Mouse (Mus musculus) CH12.LX (cell line): Measurements from ENCODE around the gene Map7. TPM values are rescaled to one million over a fixed set of nuclear protein-coding genes. Genes with fewer than 3 reads are reported as not detected.

ENCODE experiments used
- DNase-seq: peaks from one replicate; pipeline ENCODE4 v3.0.0-alpha.2; 2013; ENCODE audit errors: extremely low read depth
- H3K27ac ChIP-seq: 2 replicates; pipeline ENCODE4 v1.5.1; 2012; ENCODE audit warnings: low read depth, mild to moderate bottlenecking, control low read depth, moderate library complexity; ENCODE audit not compliant: insufficient read depth
- H3K27me3 ChIP-seq: replicated peaks from 2 replicates; pipeline ENCODE3; 2012; ENCODE audit warnings: inconsistent platforms
- H3K36me3 ChIP-seq, 2 experiments: replicated peaks in 1 of 2; 2 replicates each; pipeline versions ENCODE3 to v1.6.1; 2012; ENCODE audit warnings: inconsistent platforms in 1 of 2, low read length in 1 of 2, mild to moderate bottlenecking in 1 of 2, mixed read lengths in 1 of 2, moderate library complexity in 1 of 2; ENCODE audit not compliant: control insufficient read depth in 1 of 2, insufficient read depth in 1 of 2
- H3K4me1 ChIP-seq, 2 experiments: 2 replicates each; pipeline ENCODE4 v1.6.1; 2012; ENCODE audit warnings: inconsistent platforms in 1 of 2, moderate library complexity in 1 of 2; ENCODE audit not compliant: insufficient read depth in 2 of 2, control insufficient read depth in 1 of 2
- H3K4me2 ChIP-seq: 2 replicates; pipeline ENCODE4 v1.6.1; 2012; ENCODE audit warnings: low read depth, mild to moderate bottlenecking, control low read depth; ENCODE audit not compliant: poor library complexity, insufficient read depth, severe bottlenecking
- H3K4me3 ChIP-seq, 3 experiments: fragments of 150-350 bp in 1 of 3; sonication (generic) in 1 of 3; replicated peaks in 1 of 3; 2 replicates each; pipeline versions ENCODE3 to v1.5.1; 2011 to 2012; ENCODE audit warnings: low read depth in 2 of 3, low read length in 2 of 3, mild to moderate bottlenecking in 2 of 3, moderate library complexity in 2 of 3, control low read depth in 1 of 3, improper control_type of control experiment in 1 of 3, inconsistent platforms in 1 of 3, mixed read lengths in 1 of 3; ENCODE audit not compliant: poor library complexity in 1 of 3
- H3K79me2 ChIP-seq: replicated peaks from 2 replicates; pipeline ENCODE4 v1.6.1; 2012; ENCODE audit warnings: mild to moderate bottlenecking, moderate library complexity; ENCODE audit not compliant: control insufficient read depth, poor library complexity, insufficient read depth, severe bottlenecking; ENCODE audit errors: extremely low read depth
- H3K9ac ChIP-seq: 2 replicates; pipeline ENCODE4 v1.6.1; 2012; ENCODE audit warnings: low read depth, mild to moderate bottlenecking, control low read depth, moderate library complexity; ENCODE audit not compliant: insufficient read depth
- H3K9me3 ChIP-seq: replicated peaks from 2 replicates; pipeline ENCODE3; 2012; ENCODE audit warnings: low read length, inconsistent platforms, mixed read lengths
- CTCF ChIP-seq, 2 experiments: IDR thresholded peaks in 1 of 2; conservative IDR thresholded peaks in 1 of 2; 2 replicates each; pipeline ENCODE4 v1.5.1; 2011 to 2012; ENCODE audit warnings: low read depth in 2 of 2, low read length in 2 of 2, improper control_type of control experiment in 1 of 2, inconsistent platforms in 1 of 2, mild to moderate bottlenecking in 1 of 2, moderate library complexity in 1 of 2
- E2F4 ChIP-seq: IDR thresholded peaks from 2 replicates; pipeline ENCODE4 v1.6.1; 2011; ENCODE audit warnings: low read depth, low read length, improper control_type of control experiment; ENCODE audit not compliant: insufficient replicate concordance
- ELF1 ChIP-seq: IDR thresholded peaks from 2 replicates; pipeline ENCODE4 v1.6.1; 2014; ENCODE audit warnings: low read depth, mild to moderate bottlenecking, inconsistent platforms, low read length, improper control_type of control experiment
- EP300 ChIP-seq: IDR thresholded peaks from 2 replicates; pipeline ENCODE4 v1.6.1; 2011; ENCODE audit warnings: low read length, improper control_type of control experiment
- ETS1 ChIP-seq: conservative IDR thresholded peaks from 2 replicates; pipeline ENCODE4 v1.6.1; 2012; ENCODE audit warnings: low read depth, mild to moderate bottlenecking, inconsistent platforms, low read length, improper control_type of control experiment, moderate library complexity
- GABPA ChIP-seq: IDR thresholded peaks from 2 replicates; pipeline ENCODE4 v1.6.1; 2012; ENCODE audit warnings: low read depth, low read length, improper control_type of control experiment, inconsistent platforms; ENCODE audit not compliant: insufficient replicate concordance
- HCFC1 ChIP-seq: IDR thresholded peaks from 2 replicates; pipeline ENCODE4 v1.6.1; 2012; ENCODE audit warnings: low read depth, mild to moderate bottlenecking, inconsistent platforms, low read length, improper control_type of control experiment
- IRF4 ChIP-seq: IDR thresholded peaks from 2 replicates; pipeline ENCODE4 v1.6.1; 2014; ENCODE audit warnings: low read depth, mild to moderate bottlenecking, inconsistent platforms, low read length, improper control_type of control experiment
- JUN ChIP-seq: IDR thresholded peaks from 2 replicates; pipeline ENCODE4 v1.6.1; 2011; ENCODE audit warnings: low read depth, mild to moderate bottlenecking, low read length, improper control_type of control experiment, moderate library complexity; ENCODE audit not compliant: insufficient read depth
- JUND ChIP-seq: conservative IDR thresholded peaks from 2 replicates; pipeline ENCODE4 v1.6.1; 2011; ENCODE audit warnings: low read depth, low read length, improper control_type of control experiment
- KAT2A ChIP-seq: IDR thresholded peaks from 2 replicates; pipeline ENCODE4 v1.6.1; 2012; ENCODE audit warnings: low read length, improper control_type of control experiment, inconsistent platforms; ENCODE audit not compliant: insufficient replicate concordance
- MAFK ChIP-seq: IDR thresholded peaks from 2 replicates; pipeline ENCODE4 v1.6.1; 2011; ENCODE audit warnings: low read length, improper control_type of control experiment; ENCODE audit not compliant: insufficient replicate concordance
- MAZ ChIP-seq: IDR thresholded peaks from 2 replicates; pipeline ENCODE4 v1.6.1; 2012; ENCODE audit warnings: low read depth, mild to moderate bottlenecking, inconsistent platforms, low read length, improper control_type of control experiment, moderate library complexity
- MXI1 ChIP-seq: IDR thresholded peaks from 2 replicates; pipeline ENCODE4 v1.6.1; 2011; ENCODE audit warnings: mild to moderate bottlenecking, low read depth, low read length, improper control_type of control experiment
- RAD21 ChIP-seq: IDR thresholded peaks from 2 replicates; pipeline ENCODE4 v1.6.1; 2011; ENCODE audit warnings: low read depth, mild to moderate bottlenecking, low read length, improper control_type of control experiment, moderate library complexity
- RCOR1 ChIP-seq: conservative IDR thresholded peaks from 2 replicates; pipeline ENCODE4 v1.6.1; 2012; ENCODE audit warnings: low read depth, mild to moderate bottlenecking, inconsistent platforms, low read length, improper control_type of control experiment
- SIN3A ChIP-seq: IDR thresholded peaks from 2 replicates; pipeline ENCODE4 v1.6.1; 2012; ENCODE audit warnings: low read length, improper control_type of control experiment, inconsistent platforms
- SMC3 ChIP-seq: IDR thresholded peaks from 2 replicates; pipeline ENCODE4 v1.6.1; 2011; ENCODE audit warnings: low read depth, low read length, improper control_type of control experiment
- TBP ChIP-seq: conservative IDR thresholded peaks from 2 replicates; pipeline ENCODE4 v1.6.1; 2011; ENCODE audit warnings: low read depth, low read length, improper control_type of control experiment
- USF2 ChIP-seq: conservative IDR thresholded peaks from 2 replicates; pipeline ENCODE4 v1.6.1; 2011; ENCODE audit warnings: low read depth, low read length, improper control_type of control experiment
- ZKSCAN1 ChIP-seq: IDR thresholded peaks from 2 replicates; pipeline ENCODE4 v1.6.1; 2012; ENCODE audit warnings: low read depth, inconsistent platforms, low read length, improper control_type of control experiment, borderline replicate concordance
- ZMIZ1 ChIP-seq: IDR thresholded peaks from 2 replicates; pipeline ENCODE4 v1.6.1; 2012; ENCODE audit warnings: low read depth, mild to moderate bottlenecking, inconsistent platforms, low read length, improper control_type of control experiment
- dilution Hi-C: fragments of 300-500 bp; cut with MboI; formaldehyde crosslinking; loops from 2 replicates; pipeline ENCODE4 v1.14.3; 2020; ENCODE audit warnings: low sequenced_read_pairs; ENCODE audit not compliant: extremely low pct_unique_long_range_greater_than_20kb, extremely low pct_ligation_motif_present
- in situ Hi-C: fragments of 300-500 bp; cut with MboI; formaldehyde crosslinking; loops from 3 replicates; pipeline ENCODE4 v1.14.3; 2019; ENCODE audit warnings: low sequenced_read_pairs, low pct_ligation_motif_present, low pct_unique_long_range_greater_than_20kb, mixed read lengths
- polyA plus RNA-seq: library from polyadenylated mRNA; unstranded; fragments of >175 nt; gene quantifications from 2 replicates; pipeline ENCODE4 v1.2.1, GENCODE M21; 2012; ENCODE audit warnings: low read depth; ENCODE audit not compliant: insufficient read length
- total RNA-seq, 2 experiments: library from RNA; depleted of rRNA; stranded (reverse); fragments of 300-350 nt in 1 of 2; fragments of >200 nt in 1 of 2; gene quantifications; 2 replicates each; pipeline ENCODE4 v1.2.3; 2012 to 2014

The Map7 gene
- total and polyA plus RNA-seq, 3 experiments = 7.4 to 31.1 (median 21.6) TPM

DNA sequence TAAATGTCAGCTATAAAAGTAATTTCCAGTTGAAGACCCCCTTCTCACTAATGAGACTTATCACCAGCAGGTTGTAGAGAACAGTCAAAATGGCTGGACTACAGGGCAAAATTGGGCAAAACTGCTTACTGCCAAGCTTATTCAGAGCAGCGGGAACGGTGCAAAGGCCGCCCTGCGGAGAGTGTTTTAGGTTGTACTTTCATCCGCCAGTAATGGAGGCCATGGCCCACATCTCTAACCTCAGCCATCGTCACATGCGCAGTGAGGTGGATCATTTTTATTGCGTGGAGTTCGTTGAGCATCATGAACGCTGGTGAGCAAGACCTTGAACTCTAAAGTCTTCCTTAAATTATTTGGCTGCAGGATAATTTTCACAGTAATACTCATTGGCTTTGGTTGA lies 100.8 kb downstream of the Map7 start:
- no peak overlapping the region for H3K27ac ChIP-seq
- in situ Hi-C loops (no loop called here), dilution Hi-C loops (no loop called here)
- H3K9ac ChIP-seq = no peak overlapping the region
- TF ChIP-seq CTCF (conservative IDR thresholded peaks at IDR 0.05 in 1 of 2, IDR thresholded peaks at IDR 0.05 in 1 of 2; ENCODE audit: low read depth in 2 of 2, low read length in 2 of 2) (no peak), ETS1 (no peak), ZKSCAN1 (no peak), E2F4 (no peak), MAFK (no peak), JUN (no peak), SIN3A (no peak), EP300 (no peak), MAZ (no peak), ELF1 (no peak), KAT2A (no peak), SMC3 (no peak), HCFC1 (no peak), RCOR1 (no peak), IRF4 (no peak), JUND (no peak), USF2 (no peak)
- H3K4me2 ChIP-seq = no peak overlapping the region
- H3K9me3 ChIP-seq = no peaks in the 10 kb centered on the region
- peaks cover 0 to 4% of the 10 kb centered on the region in 2 experiments; a peak in 1 of 4 replicates for H3K4me1 ChIP-seq
- H3K79me2 ChIP-seq = no peaks in the 10 kb centered on the region
- DNase-seq = no peak
- no peaks in the 10 kb centered on the region for H3K36me3 ChIP-seq
- H3K4me3 ChIP-seq = no peak overlapping the region
- H3K27me3 ChIP-seq = no peaks in the 10 kb centered on the region

DNA sequence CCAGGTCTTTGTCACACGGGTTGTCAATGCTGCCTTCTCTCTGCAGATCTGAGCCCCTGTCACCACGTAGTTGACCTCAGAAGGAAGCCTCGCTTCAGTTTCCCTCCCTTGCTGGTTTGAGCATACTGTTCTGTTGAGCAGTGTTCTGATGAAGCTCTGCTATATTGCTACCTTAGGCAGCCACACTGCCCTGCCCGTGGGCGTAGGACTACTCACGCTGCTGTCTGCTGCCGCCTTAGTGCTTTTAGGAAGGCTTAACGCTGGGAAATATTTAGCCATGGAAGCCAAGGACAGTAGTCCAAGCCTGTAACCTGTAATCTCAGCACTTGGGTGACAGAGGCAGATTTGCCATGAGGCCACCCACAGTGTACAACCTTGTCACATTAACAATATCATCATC lies 107.3 kb downstream of the Map7 start:
- peaks cover 0 to 9% of the 10 kb centered on the region in 2 experiments; a peak in 3 of 4 replicates for H3K4me1 ChIP-seq
- H3K4me3 ChIP-seq = no peak overlapping the region
- H3K27ac ChIP-seq = no peak overlapping the region
- no peaks in the 10 kb centered on the region for H3K79me2 ChIP-seq
- in situ Hi-C loops = no loop called here
- H3K36me3 ChIP-seq = no peaks in the 10 kb centered on the region
- H3K9ac ChIP-seq = no peak overlapping the region
- H3K4me2 ChIP-seq = no peak overlapping the region
- dilution Hi-C loops = no loop called here
- no peak for DNase-seq
- TF ChIP-seq TBP = no peak
- no peak for TF ChIP-seq RAD21
- no peak for TF ChIP-seq GABPA
- no peak for TF ChIP-seq HCFC1
- no peak for TF ChIP-seq CTCF (conservative IDR thresholded peaks at IDR 0.05 in 1 of 2, IDR thresholded peaks at IDR 0.05 in 1 of 2; ENCODE audit: low read depth in 2 of 2, low read length in 2 of 2)
- no peak for TF ChIP-seq JUN
- no peak for TF ChIP-seq EP300
- no peak for TF ChIP-seq ZMIZ1
- no peak for TF ChIP-seq KAT2A
- no peak for TF ChIP-seq MXI1
- TF ChIP-seq USF2 = no peak
- TF ChIP-seq, all 38 proteins: peak for 0
- H3K27me3 ChIP-seq = no peaks in the 10 kb centered on the region
- H3K9me3 ChIP-seq = no peaks in the 10 kb centered on the region
